Mouse (Mus musculus) layer of hippocampus, adult 2 months (tissue): Measurements from ENCODE around the gene Idh3g. TPM values are rescaled to one million over a fixed set of nuclear protein-coding genes. Genes with fewer than 3 reads are reported as not detected.
"Not testable (repeated sequence)": the region's sequence is repeated elsewhere in the genome, so short reads cannot be mapped to it uniquely, and the experiment has no call there.

ENCODE experiments used
- DNase-seq, 2 experiments: peaks; one replicate each; pipeline ENCODE4 v3.0.0; 2022; ENCODE audit warnings: low spot score in 2 of 2
- H3K27ac ChIP-seq: fragments of 200-600 bp; 2 replicates; pipeline ENCODE4 v1.8.1; 2022
- H3K4me3 ChIP-seq: fragments of 200-600 bp; 2 replicates; pipeline ENCODE4 v1.8.1; 2022; ENCODE audit warnings: mild to moderate bottlenecking
- CTCF ChIP-seq: fragments of 200-600 bp; conservative IDR thresholded peaks from 2 replicates; pipeline ENCODE4 v1.8.1; 2022; ENCODE audit warnings: antibody characterized with exemption, mild to moderate bottlenecking, moderate library complexity
- total RNA-seq, 2 experiments: library from RNA; stranded (reverse); gene quantifications; 2 replicates each; pipeline ENCODE4 v1.2.3; 2021

Gene Idh3g
- total RNA-seq, 2 experiments from 2014 or later: 207 to 209 TPM

- peak overlapping the region; percentile 70 for H3K4me3 ChIP-seq
- no peak for DNase-seq
- TF ChIP-seq CTCF: no peak
- H3K27ac ChIP-seq: peak overlapping the region; percentile 90
Observed at GRCm38 (mm10) chrX:73787225-73787558, 495 bp upstream of the Idh3g start.

- H3K27ac ChIP-seq: peak overlapping the region; percentile 95
- H3K4me3 ChIP-seq: peak overlapping the region; percentile 70
- no peak for DNase-seq
- no peak for TF ChIP-seq CTCF
Observed at GRCm38 (mm10) chrX:73785666-73786065, 1.0 kb downstream of the Idh3g start.

- TF ChIP-seq CTCF: no peak
- Histone ChIP-seq H3K27ac (no peak overlapping the region), H3K4me3 (no peak overlapping the region)
- no peak for DNase-seq
Observed at GRCm38 (mm10) chrX:73782227-73782626, 4.5 kb downstream of the Idh3g start.

GRCm38 (mm10) chrX:73774802-73775483 lies 11.8 kb downstream of the Idh3g start:
- DNase-seq: no peak
- no peak for TF ChIP-seq CTCF
- Histone ChIP-seq H3K4me3 (no peak overlapping the region), H3K27ac (peak overlapping the region; percentile 48; the same call in 1 of the 2 replicates)

GRCm38 (mm10) chrX:73774168-73774760 lies 12.4 kb downstream of the Idh3g start, which contains the start of gene Srpk3:
Srpk3 (plus strand) TSS chrX:73774405.
- TF ChIP-seq CTCF: no peak
- H3K4me3 ChIP-seq: no peak within 1 kb of the TSS
- peak within 1 kb of the TSS; percentile 48; the same call in 1 of the 2 replicates for H3K27ac ChIP-seq
- DNase-seq: no peak

- TF ChIP-seq CTCF: peak; percentile 73
- Histone ChIP-seq H3K27ac (no peak overlapping the region), H3K4me3 (no peak overlapping the region)
- no peak for DNase-seq
Observed at GRCm38 (mm10) chrX:73767267-73767666, 19.4 kb downstream of the Idh3g start.

- Histone ChIP-seq H3K4me3 (no peak overlapping the region), H3K27ac (no peak overlapping the region)
- no peak for DNase-seq
- no peak for TF ChIP-seq CTCF
Observed at GRCm38 (mm10) chrX:73765311-73765710, 21.4 kb downstream of the Idh3g start.

- TF ChIP-seq CTCF: no peak
- no peak overlapping the region for H3K4me3 ChIP-seq
- peak overlapping the region; percentile 58; the same call in 1 of the 2 replicates for H3K27ac ChIP-seq
- peak in 1 of 2 experiments; percentile 9 for DNase-seq
Observed at GRCm38 (mm10) chrX:73758611-73759290, 27.9 kb downstream of the Idh3g start.

GRCm38 (mm10) chrX:73756334-73757140 lies 30.2 kb downstream of the Idh3g start, which contains the start of gene Plxnb3:
Plxnb3 (plus strand) TSS chrX:73757090.
- H3K27ac ChIP-seq: peak within 1 kb of the TSS; percentile 62
- no peak for TF ChIP-seq CTCF
- peak in 1 of 2 experiments; percentile 48 for DNase-seq
- peak within 1 kb of the TSS; percentile 22 for H3K4me3 ChIP-seq

- no peak for DNase-seq
- no peak overlapping the region for H3K4me3 ChIP-seq
- H3K27ac ChIP-seq: no peak overlapping the region
- no peak for TF ChIP-seq CTCF
Observed at GRCm38 (mm10) chrX:73748977-73749376, 37.7 kb downstream of the Idh3g start.

- DNase-seq: no peak
- no peak overlapping the region for H3K27ac ChIP-seq
- TF ChIP-seq CTCF: no peak
- no peak overlapping the region for H3K4me3 ChIP-seq
Observed at GRCm38 (mm10) chrX:73744774-73745481, 41.8 kb downstream of the Idh3g start.

- not testable (repeated sequence) for H3K27ac ChIP-seq, DNase-seq, H3K4me3 ChIP-seq
Observed at GRCm38 (mm10) chrX:73739841-73740240, 46.9 kb downstream of the Idh3g start.
